Mouse (Mus musculus) forebrain, postnatal 0 days (tissue): ENCODE measurements around the gene Pklr. TPM values are rescaled to one million over a fixed set of nuclear protein-coding genes. Genes with fewer than 3 reads are reported as not detected.

Experiments
- ATAC-seq: fragments of 200-750 bp; cut with Nextera tagmentation; 2 replicates; pipeline ENCODE4 v1.8.0; 2017; ENCODE audit warnings: mild to moderate bottlenecking, moderate library complexity
- DNase-seq: peaks from one replicate; pipeline ENCODE4 v3.0.0-alpha.2; 2015
- H3K27ac ChIP-seq: fragments of 300-500 bp; sonication (generic); 2 replicates; pipeline ENCODE4 v1.5.1; 2014; ENCODE audit warnings: low read depth, mild to moderate bottlenecking, antibody characterized with exemption, low read length, moderate library complexity, mixed read lengths
- H3K27me3 ChIP-seq: fragments of 300-500 bp; sonication (generic); 2 replicates; pipeline ENCODE4 v1.6.1; 2014; ENCODE audit warnings: mild to moderate bottlenecking, low read length, mixed read lengths; ENCODE audit not compliant: insufficient read depth
- H3K36me3 ChIP-seq: fragments of 300-500 bp; sonication (generic); 2 replicates; pipeline ENCODE4 v1.6.1; 2014; ENCODE audit warnings: mild to moderate bottlenecking, moderate library complexity; ENCODE audit not compliant: insufficient read depth
- H3K4me1 ChIP-seq: fragments of 300-500 bp; sonication (generic); 2 replicates; pipeline ENCODE4 v1.6.1; 2014; ENCODE audit warnings: antibody characterized with exemption; ENCODE audit not compliant: insufficient read depth
- H3K4me2 ChIP-seq: fragments of 300-500 bp; sonication (generic); 2 replicates; pipeline ENCODE4 v1.6.1; 2014; ENCODE audit warnings: low read depth, mild to moderate bottlenecking, moderate library complexity
- H3K4me3 ChIP-seq: fragments of 300-500 bp; sonication (generic); 2 replicates; pipeline ENCODE4 v1.5.1; 2014; ENCODE audit warnings: low read depth, low read length, mixed read lengths
- H3K9ac ChIP-seq: fragments of 300-500 bp; sonication (generic); 2 replicates; pipeline ENCODE4 v1.6.1; 2014; ENCODE audit warnings: mild to moderate bottlenecking
- H3K9me3 ChIP-seq: fragments of 300-500 bp; sonication (generic); 2 replicates; pipeline ENCODE4 v1.6.1; 2016; ENCODE audit warnings: low read length
- CTCF ChIP-seq: sonication (generic); IDR thresholded peaks from 2 replicates; pipeline ENCODE4 v1.5.1; 2016; ENCODE audit warnings: antibody characterized with exemption, control low read depth, low read depth
- WGBS: fragments of 180-500 bp; shearing (Covaris S2); extraction: QIAGEN DNeasy Blood & Tissue Kit; methylation state at CpG from one replicate; pipeline ENCODE4 v1.1.7; 2014; 5-methylcytosine and 5-hydroxymethylcytosine counted together
- polyA plus RNA-seq: library from polyadenylated mRNA; unstranded; fragments of >200 nt; fragmentation: Nextera tagmentation; extraction: Ambion mirVana; gene quantifications from 2 replicates; pipeline ENCODE4 v1.2.1, GENCODE M21; 2015
- total RNA-seq: library from RNA; depleted of rRNA; stranded (reverse); fragments of >200 nt; gene quantifications from 2 replicates; pipeline ENCODE4 v1.2.3, GENCODE M21; 2014

The Pklr gene
- total and polyA plus RNA-seq, 2 experiments from 2014 or later: 0.19 to 0.76 TPM

- H3K27ac ChIP-seq: peak overlapping the region; percentile 80
- peaks cover 53% of the 10 kb centered on the region for H3K36me3 ChIP-seq
- H3K27me3 ChIP-seq: no peaks in the 10 kb centered on the region
- WGBS: 17% methylated on average over 11 of the region's 11 CpGs
- peak; percentile 21 for DNase-seq
- peak; percentile 36 for ATAC-seq
- H3K4me2 ChIP-seq: peak overlapping the region; percentile 95
- H3K9me3 ChIP-seq: no peaks in the 10 kb centered on the region
- TF ChIP-seq CTCF: no peak
- peak overlapping the region; percentile 72 for H3K4me3 ChIP-seq
- peak overlapping the region; percentile 68 for H3K9ac ChIP-seq
- H3K4me1 ChIP-seq: 0 out of 2 replicates have a peak, but pooled peaks cover 10% of the 10 kb centered on the region
Observed at GRCm38 (mm10) chr3:89092509-89093090, 43.3 kb upstream of the Pklr start.

- peak within 1 kb of the TSS; percentile 80 for H3K27ac ChIP-seq
- peaks cover 52% of the 10 kb centered on the region for H3K36me3 ChIP-seq
- under 1% methylated on average over 18 of the region's 18 CpGs for WGBS
- no peaks in the 10 kb centered on the region for H3K27me3 ChIP-seq
- 0 out of 2 replicates have a peak, but pooled peaks cover 10% of the 10 kb centered on the region for H3K4me1 ChIP-seq
- peak within 1 kb of the TSS; percentile 95 for H3K4me2 ChIP-seq
- no peaks in the 10 kb centered on the region for H3K9me3 ChIP-seq
- H3K9ac ChIP-seq: peak within 1 kb of the TSS; percentile 68
- H3K4me3 ChIP-seq: peak within 1 kb of the TSS; percentile 72
- DNase-seq: peak; percentile 95
- ATAC-seq: peak; percentile 91
- peak; percentile 4; the same call in 1 of the 2 replicates for TF ChIP-seq CTCF
Observed at GRCm38 (mm10) chr3:89093175-89093574, 42.8 kb upstream of the Pklr start, which contains the start of gene Rusc1. Gene Rusc1, minus strand, starts transcription at chr3:89093311.

GRCm38 (mm10) chr3:89094021-89094420 lies 41.9 kb upstream of the Pklr start:
- ATAC-seq (no peak), DNase-seq (no peak)
- WGBS: 85% methylated on average over 10 of the region's 10 CpGs
- Histone ChIP-seq H3K27me3 (no peaks in the 10 kb centered on the region), H3K4me3 (no peak overlapping the region), H3K4me1 (0 out of 2 replicates have a peak, but pooled peaks cover 10% of the 10 kb centered on the region), H3K9me3 (no peaks in the 10 kb centered on the region), H3K36me3 (peaks cover 49% of the 10 kb centered on the region), H3K9ac (no peak overlapping the region), H3K27ac (no peak overlapping the region), H3K4me2 (no peak overlapping the region)
- TF ChIP-seq CTCF: no peak

GRCm38 (mm10) chr3:89100811-89101210 lies 35.1 kb upstream of the Pklr start, which contains the start of gene Gm43738:
Gene Gm43738, minus strand, starts transcription at chr3:89101099.
- H3K4me3 ChIP-seq: peak within 1 kb of the TSS; percentile 61
- no peak for ATAC-seq
- no peak for DNase-seq
- WGBS: 18% methylated on average over 7 of the region's 7 CpGs
- H3K4me2 ChIP-seq: peak within 1 kb of the TSS; percentile 78
- peaks cover 35% of the 10 kb centered on the region for H3K36me3 ChIP-seq
- peak within 1 kb of the TSS; percentile 50 for H3K9ac ChIP-seq
- H3K4me1 ChIP-seq: peaks cover 15% of the 10 kb centered on the region; the same call in 1 of the 2 replicates
- no peak for TF ChIP-seq CTCF
- H3K27me3 ChIP-seq: no peaks in the 10 kb centered on the region
- no peaks in the 10 kb centered on the region for H3K9me3 ChIP-seq
- peak within 1 kb of the TSS; percentile 55 for H3K27ac ChIP-seq

GRCm38 (mm10) chr3:89101459-89101811 lies 34.5 kb upstream of the Pklr start:
- Histone ChIP-seq H3K4me3 (peak overlapping the region; percentile 61), H3K9me3 (no peaks in the 10 kb centered on the region), H3K27ac (peak overlapping the region; percentile 55), H3K4me1 (peaks cover 15% of the 10 kb centered on the region; the same call in 1 of the 2 replicates), H3K4me2 (peak overlapping the region; percentile 78), H3K27me3 (no peaks in the 10 kb centered on the region), H3K9ac (peak overlapping the region; percentile 50), H3K36me3 (peaks cover 28% of the 10 kb centered on the region)
- WGBS: under 1% methylated on average over 19 of the region's 19 CpGs
- no peak for TF ChIP-seq CTCF
- peak; percentile 12 for ATAC-seq
- no peak for DNase-seq

- Histone ChIP-seq H3K4me3 (peak within 1 kb of the TSS; percentile 61), H3K9ac (peak within 1 kb of the TSS; percentile 50), H3K4me1 (peaks cover 15% of the 10 kb centered on the region; the same call in 1 of the 2 replicates), H3K9me3 (no peaks in the 10 kb centered on the region), H3K27me3 (no peaks in the 10 kb centered on the region), H3K27ac (peak within 1 kb of the TSS; percentile 55), H3K36me3 (peaks cover 23% of the 10 kb centered on the region), H3K4me2 (peak within 1 kb of the TSS; percentile 78)
- peak; percentile 100 for ATAC-seq
- DNase-seq: peak; percentile 98
- TF ChIP-seq CTCF: peak; percentile 56
- under 1% methylated on average over 26 of the region's 26 CpGs for WGBS
Observed at GRCm38 (mm10) chr3:89101812-89102494, 34.0 kb upstream of the Pklr start, which contains the start of gene Fdps. Gene Fdps, minus strand, starts transcription at chr3:89101959.
